Mouse (Mus musculus) thymus, adult 2 months (tissue): ENCODE data around the gene Mrc1.

ENCODE experiments used
- CTCF ChIP-seq: fragments of 200-500 bp; IDR thresholded peaks from 2 replicates; pipeline ENCODE4 v1.5.1; 2012; ENCODE audit warnings: mild to moderate bottlenecking, control low read depth, low read length, moderate library complexity, borderline replicate concordance; ENCODE audit not compliant: control insufficient read depth, poor library complexity, insufficient read depth; ENCODE audit errors: extremely low read depth
- POLR2A ChIP-seq: fragments of 200-500 bp; IDR thresholded peaks from 2 replicates; pipeline ENCODE4 v1.6.1; 2012; ENCODE audit warnings: mild to moderate bottlenecking, low read length, control low read depth, moderate library complexity; ENCODE audit not compliant: control insufficient read depth, poor library complexity, insufficient read depth; ENCODE audit errors: extremely low read depth

DNA sequence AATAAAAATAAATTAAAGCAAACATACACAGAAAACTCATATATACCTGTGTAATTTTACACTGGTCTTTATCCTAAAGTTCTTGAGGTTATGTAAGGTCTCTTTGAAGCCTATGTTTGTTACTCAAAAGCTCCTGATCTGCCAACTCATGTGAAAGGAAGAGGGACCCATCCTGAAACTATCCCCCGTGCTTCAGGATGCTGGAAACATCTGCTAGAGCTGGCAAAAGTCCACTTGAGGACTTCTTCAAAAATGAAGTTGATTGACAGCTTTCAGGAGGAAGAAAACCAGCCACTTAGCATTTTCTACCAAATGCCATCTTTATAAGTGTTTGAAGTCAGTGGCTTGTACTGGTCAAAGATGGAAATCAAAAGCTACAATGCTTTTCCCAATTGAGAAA lies 40.0 kb downstream of the Mrc1 start:
- no peak for TF ChIP-seq CTCF
- TF ChIP-seq POLR2A, result no peak
